Mouse (Mus musculus) thymus, postnatal 14 days (tissue): ENCODE measurements around the gene Sun5.
A peak's percentile ranks its signal among the peaks of the same experiment; 100 is the strongest.
"Not testable (repeated sequence)": the region's sequence is repeated elsewhere in the genome, so short reads cannot be mapped to it uniquely, and the experiment has no call there.

Experiments used
- DNase-seq: peaks from one replicate; pipeline ENCODE4 v3.0.0; 2021

Sun5 gene

GRCm38 (mm10) chr2:153870984-153871383 is at the start of gene Sun5:
Sun5 (minus strand) TSS chr2:153871084.
- no peak for DNase-seq

- DNase-seq = no peak
Observed at GRCm38 (mm10) chr2:153917930-153918329, 47.0 kb upstream of the Sun5 start, which contains the start of gene Bpifb3. Bpifb3 (plus strand) TSS chr2:153918230.

- no peak for DNase-seq
Observed at GRCm38 (mm10) chr2:153914151-153914550, 43.3 kb upstream of the Sun5 start.

GRCm38 (mm10) chr2:153906626-153907025 is 35.7 kb upstream of the Sun5 start:
- no peak for DNase-seq

- no peak for DNase-seq
Observed at GRCm38 (mm10) chr2:153902726-153903125, 31.8 kb upstream of the Sun5 start.

- DNase-seq = no peak
Observed at GRCm38 (mm10) chr2:153900088-153900487, 29.2 kb upstream of the Sun5 start, which contains the start of gene Bpifb6. Bpifb6 (plus strand) TSS chr2:153900388.

GRCm38 (mm10) chr2:153899111-153899510 is 28.2 kb upstream of the Sun5 start:
- no peak for DNase-seq

GRCm38 (mm10) chr2:153874745-153875144 is 3.9 kb upstream of the Sun5 start, which contains the start of gene Bpifb2:
Bpifb2 (plus strand) TSS chr2:153875045.
- no peak for DNase-seq

- DNase-seq = no peak
Observed at GRCm38 (mm10) chr2:153861960-153862359, 8.9 kb downstream of the Sun5 start.

- no peak for DNase-seq
Observed at GRCm38 (mm10) chr2:153860715-153861114, 10.2 kb downstream of the Sun5 start.

GRCm38 (mm10) chr2:153860315-153860714 is 10.6 kb downstream of the Sun5 start:
- DNase-seq = no peak

- no peak for DNase-seq
Observed at GRCm38 (mm10) chr2:153859581-153859980, 11.3 kb downstream of the Sun5 start.

GRCm38 (mm10) chr2:153853544-153853943 is 17.3 kb downstream of the Sun5 start:
- DNase-seq = no peak

GRCm38 (mm10) chr2:153851030-153851360 is 19.9 kb downstream of the Sun5 start:
- peak; percentile 56 for DNase-seq

- peak; percentile 14 for DNase-seq
Observed at GRCm38 (mm10) chr2:153850351-153851029, 20.4 kb downstream of the Sun5 start.

- no peak for DNase-seq
Observed at GRCm38 (mm10) chr2:153848389-153848788, 22.5 kb downstream of the Sun5 start.

- no peak for DNase-seq
Observed at GRCm38 (mm10) chr2:153842854-153843253, 28.0 kb downstream of the Sun5 start.

- no peak for DNase-seq
Observed at GRCm38 (mm10) chr2:153833291-153833690, 37.6 kb downstream of the Sun5 start.

- no peak for DNase-seq
Observed at GRCm38 (mm10) chr2:153828704-153829103, 42.2 kb downstream of the Sun5 start.

GRCm38 (mm10) chr2:153827171-153827830 is 43.6 kb downstream of the Sun5 start:
- no peak for DNase-seq

- not testable (repeated sequence) for DNase-seq
Observed at GRCm38 (mm10) chr2:153825900-153826299, 45.0 kb downstream of the Sun5 start.

- no peak for DNase-seq
Observed at GRCm38 (mm10) chr2:153824593-153824992, 46.3 kb downstream of the Sun5 start.

GRCm38 (mm10) chr2:153822005-153822543 is 48.8 kb downstream of the Sun5 start:
- no peak for DNase-seq

- no peak for DNase-seq
Observed at GRCm38 (mm10) chr2:153809921-153810320, 61.0 kb downstream of the Sun5 start.
